Mouse (Mus musculus) olfactory bulb, adult 2 months (tissue): ENCODE results near the gene Xpnpep2.

ENCODE experiments used
- CTCF ChIP-seq: fragments of 200-500 bp; IDR thresholded peaks from 2 replicates; pipeline ENCODE4 v1.5.1; 2012; ENCODE audit warnings: low read depth, mild to moderate bottlenecking, low read length, moderate library complexity; ENCODE audit not compliant: insufficient read depth
- POLR2A ChIP-seq: fragments of 200-500 bp; IDR thresholded peaks from 2 replicates; pipeline ENCODE4 v1.6.1; 2012; ENCODE audit warnings: mild to moderate bottlenecking, low read depth, low read length, moderate library complexity; ENCODE audit not compliant: insufficient read depth

GRCm38 (mm10) chrX:48153949-48154348, 45.4 kb downstream of the Xpnpep2 start:
- no peak for TF ChIP-seq POLR2A
- TF ChIP-seq CTCF: no peak
